Mouse (Mus musculus) adrenal gland (tissue): Measurements from ENCODE around the gene Pnpla8.
"Not testable (repeated sequence)": the region's sequence is repeated elsewhere in the genome, so short reads cannot be mapped to it uniquely, and the experiment has no call there.

Source experiments
- intact Hi-C: fragments of 180-260 bp; cut with DNase I; formaldehyde crosslinking; loops from one replicate; pipeline ENCODE4 v1.15.1; 2025

Pnpla8 gene

GRCm38 (mm10) chr12:44268728-44269302 lies 47.6 kb downstream of the Pnpla8 start:
- intact Hi-C loops = loop anchor here (5.0 kb wide), 1 partner anchor 57 kb away; the partner anchor contains the start of gene Dnajb9

GRCm38 (mm10) chr12:44269311-44269831 lies 48.2 kb downstream of the Pnpla8 start:
- intact Hi-C loops = loop anchor here (5.0 kb wide), 1 partner anchor 57 kb away; the partner anchor contains the start of gene Dnajb9

- intact Hi-C loops = no loop called here
Observed at GRCm38 (mm10) chr12:44274125-44274835, 53.1 kb downstream of the Pnpla8 start.

- intact Hi-C loops = not testable (repeated sequence)
Observed at GRCm38 (mm10) chr12:44280147-44280546, 59.0 kb downstream of the Pnpla8 start.

- intact Hi-C loops = no loop called here
Observed at GRCm38 (mm10) chr12:44281534-44281933, 60.4 kb downstream of the Pnpla8 start.

GRCm38 (mm10) chr12:44283378-44283777 lies 62.2 kb downstream of the Pnpla8 start:
- intact Hi-C loops = no loop called here

- intact Hi-C loops = no loop called here
Observed at GRCm38 (mm10) chr12:44286992-44287391, 65.8 kb downstream of the Pnpla8 start.

GRCm38 (mm10) chr12:44292281-44292680 lies 71.1 kb downstream of the Pnpla8 start:
- intact Hi-C loops = loop anchor here (2.0 kb wide), 1 partner anchor 259 kb away; no protein-coding TSS in a partner anchor

- intact Hi-C loops = loop anchor here (10.0 kb wide), 1 partner anchor 144 kb away; no protein-coding TSS in a partner anchor
Observed at GRCm38 (mm10) chr12:44300793-44301192, 79.6 kb downstream of the Pnpla8 start.

- intact Hi-C loops = loop anchor here (10.0 kb wide), 1 partner anchor 141 kb away; no protein-coding TSS in a partner anchor
Observed at GRCm38 (mm10) chr12:44304012-44304411, 82.8 kb downstream of the Pnpla8 start.

GRCm38 (mm10) chr12:44304869-44305268 lies 83.7 kb downstream of the Pnpla8 start:
- intact Hi-C loops = loop anchor here (10.0 kb wide), 1 partner anchor 140 kb away; no protein-coding TSS in a partner anchor

- intact Hi-C loops = loop anchor here (10.0 kb wide), 1 partner anchor 137 kb away; no protein-coding TSS in a partner anchor
Observed at GRCm38 (mm10) chr12:44308221-44308620, 87.1 kb downstream of the Pnpla8 start.

GRCm38 (mm10) chr12:44315212-44315611 lies 94.0 kb downstream of the Pnpla8 start:
- intact Hi-C loops = no loop called here

GRCm38 (mm10) chr12:44325091-44325490 lies 103.9 kb downstream of the Pnpla8 start:
- intact Hi-C loops = no loop called here

- intact Hi-C loops = no loop called here
Observed at GRCm38 (mm10) chr12:44327452-44327851, 106.3 kb downstream of the Pnpla8 start.

- intact Hi-C loops = no loop called here
Observed at GRCm38 (mm10) chr12:44328381-44329315, 107.5 kb downstream of the Pnpla8 start, which contains the start of gene Nrcam. Nrcam (plus strand) TSS chr12:44328885.

GRCm38 (mm10) chr12:44329316-44330215 lies 108.4 kb downstream of the Pnpla8 start:
- intact Hi-C loops = no loop called here

GRCm38 (mm10) chr12:44330216-44330719 lies 109.1 kb downstream of the Pnpla8 start:
- intact Hi-C loops = no loop called here

GRCm38 (mm10) chr12:44337136-44337640 lies 116.0 kb downstream of the Pnpla8 start:
- intact Hi-C loops = no loop called here
